ENCODE assay signal across 14 mouse cellular contexts in the genomic region with DNA sequence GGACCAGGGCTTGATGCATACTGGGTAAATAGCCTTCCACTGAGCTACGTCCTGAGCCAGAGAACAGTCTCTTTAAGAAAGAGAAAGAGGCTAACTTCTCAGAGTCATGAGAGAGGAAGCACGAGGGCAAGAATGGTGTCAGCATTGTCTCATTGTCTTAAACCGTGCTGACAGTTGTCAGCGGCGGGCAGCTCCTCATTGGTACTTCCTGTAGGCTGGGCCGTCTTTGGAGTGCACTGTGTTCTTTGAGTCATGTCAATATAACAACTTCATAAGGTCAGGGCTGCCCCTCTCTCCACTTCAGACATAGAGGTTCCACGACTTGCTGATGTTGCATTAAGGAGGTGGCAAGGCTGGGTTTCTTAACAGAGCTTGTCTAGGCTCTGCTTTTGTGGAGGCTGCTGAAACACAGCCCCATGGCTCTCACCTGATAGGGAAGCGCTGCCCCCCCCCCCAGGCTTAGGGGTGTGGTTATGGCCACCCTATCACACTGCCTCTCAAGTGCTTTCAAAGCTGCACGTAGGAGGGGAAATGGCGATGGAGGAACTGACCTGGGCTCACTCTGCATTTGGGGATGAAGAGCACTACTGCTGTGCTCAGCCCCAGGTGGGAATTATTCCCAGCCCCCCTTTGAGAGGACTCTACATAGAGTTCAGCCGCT. TPM values are rescaled to one million over a fixed set of nuclear protein-coding genes. Genes with fewer than 3 reads are reported as not detected.
DNase-seq lines count a peak whose midpoint lies in the region; ATAC-seq lines count a peak whose summit lies in the region.
"Had no signal": no experiment of that assay in that cellular context is flagged by ENCODE, and none has a peak within 500 bp of the region (broad histone marks: within the 10 kb centered on the region; RNA-seq: fewer than 3 reads in every experiment).

No protein-coding gene starts in this region.

- H3K4me3 ChIP-seq in macrophage (ENCODE audit: inconsistent target), result no peak overlapping the region
- H3K4me3 ChIP-seq: forebrain, embryonic 13.5 days; heart, embryonic 13.5 days; hindbrain, embryonic 13.5 days; intestine, embryonic 15.5 days; layer of hippocampus, adult 2 months; liver, embryonic 13.5 days had no signal

- 39% methylated on average over 11 of the region's 11 CpGs for WGBS in macrophage (ENCODE audit: missing documents)

- ATAC-seq in activated CD4-positive, CD25-positive, alpha-beta regulatory T cell, adult 4 months, result peak; percentile 52
- ATAC-seq: intestine, embryonic 15.5 days had no signal

- no peaks in the 10 kb centered on the region for H3K36me3 ChIP-seq in macrophage (ENCODE audit: inconsistent target)
- H3K36me3 ChIP-seq: heart, embryonic 13.5 days; hindbrain, embryonic 13.5 days; intestine, embryonic 15.5 days; liver, embryonic 13.5 days had no signal

- peak overlapping the region; percentile 81 for H3K27ac ChIP-seq in macrophage
- H3K27ac ChIP-seq: forebrain, embryonic 13.5 days; heart, embryonic 13.5 days; hindbrain, embryonic 13.5 days; intestine, embryonic 15.5 days; layer of hippocampus, adult 2 months; liver, embryonic 13.5 days had no signal

- DNase-seq in lung, postnatal 36 days, result peak; percentile 41
- DNase-seq in lung, adult 18-20 months, result no peak
- DNase-seq in thymus, postnatal 14 days, result peak; percentile 33
- DNase-seq in thymus, postnatal 10 days (ENCODE audit: low spot score in 2 of 2), result no peak
- no peak for DNase-seq in adrenal gland, adult (ENCODE audit: inconsistent age in 2 of 2, low spot score in 1 of 2)
- DNase-seq in layer of hippocampus, postnatal 14 days (ENCODE audit: low spot score in 2 of 2), result no peak
- DNase-seq: liver, embryonic 13.5 days had no signal

- no peaks in the 10 kb centered on the region for H3K79me2 ChIP-seq in macrophage (ENCODE audit: inconsistent target)

RNA-seq across cellular contexts. Expression of gene Ntn1, which starts 6.8 kb away (rescaled TPM):
- polyA plus RNA-seq in activated CD4-positive, CD25-positive, alpha-beta regulatory T cell, adult 4 months (2017; shearing (Covaris generic)), result under 1 TPM; 0.17 to 0.41 TPM
- total RNA-seq in macrophage (2018; cell fraction: chromatin; rRNA removed), result 10 to 100 TPM in 8 of 26 experiments, 1 to 10 TPM in 18; 4.9 to 16.7 (median 8.2) TPM
- total RNA-seq in macrophage (2018; cell fraction: cytosol; rRNA removed), result 1 to 10 TPM; 1.6 to 3.6 (median 2.3) TPM
- total RNA-seq in macrophage (2018; cell fraction: nucleus; rRNA removed), result 10 to 100 TPM in 1 of 26 experiments, 1 to 10 TPM in 25; 4.2 to 10.9 (median 6.1) TPM
- 1.2 to 1.6 TPM (median 1.5 TPM) in 3 replicates for polyA plus RNA-seq in macrophage (2018)
- 1 to 10 TPM; 7.1 to 7.4 TPM for total RNA-seq in layer of hippocampus, postnatal 14 days (2021)

RNA-seq across cellular contexts. Expression of gene Pik3r5, which starts 24.5 kb away (rescaled TPM):
- polyA plus RNA-seq in activated CD4-positive, CD25-positive, alpha-beta regulatory T cell, adult 4 months (2017; shearing (Covaris generic)), result 10 to 100 TPM; 17.1 to 20.0 TPM
- 1,000 to 10,000 TPM in 12 of 26 experiments, 100 to 1,000 TPM in 14; 297 to 1,526 (median 884) TPM for total RNA-seq in macrophage (2018; cell fraction: chromatin; rRNA removed)
- 100 to 1,000 TPM; 121 to 414 (median 184) TPM for total RNA-seq in macrophage (2018; cell fraction: cytosol; rRNA removed)
- total RNA-seq in macrophage (2018; cell fraction: nucleus; rRNA removed), result 1,000 to 10,000 TPM in 4 of 26 experiments, 100 to 1,000 TPM in 22; 237 to 1,268 (median 592) TPM
- 65.4 to 120 TPM (median 103 TPM) in 3 replicates for polyA plus RNA-seq in macrophage (2018)
- total RNA-seq in layer of hippocampus, postnatal 14 days (2021), result 1 to 10 TPM; 1.6 to 2.0 TPM

Comparison
In these comparisons a context has a peak if more than half of its experiments do, and no peak if none do; other contexts are left out.
1. DNase-seq: peak in lung, postnatal 36 days (single experiment) and thymus, postnatal 14 days (single experiment); none in lung, adult 18-20 months (0 of 2), thymus, postnatal 10 days (0 of 2), adrenal gland, adult (0 of 2) and layer of hippocampus, postnatal 14 days (0 of 2).